Mouse (Mus musculus) thymus, postnatal 36 days (tissue): Measurements from ENCODE around the gene Psip1.
"Not testable (repeated sequence)": the region's sequence is repeated elsewhere in the genome, so short reads cannot be mapped to it uniquely, and the experiment has no call there.

Experiments
- DNase-seq, 2 experiments: peaks; one replicate each; pipeline ENCODE4 v3.0.0; 2022; ENCODE audit warnings: mixed read lengths in 2 of 2

The Psip1 gene

GRCm38 (mm10) chr4:83486117-83486901, at the start of gene Psip1:
Psip1 (minus strand) TSS chr4:83486459.
- DNase-seq: peak; percentile 93

- no peak for DNase-seq
Measured at GRCm38 (mm10) chr4:83534024-83534423, 47.8 kb upstream of the Psip1 start.

GRCm38 (mm10) chr4:83533168-83533911, 47.1 kb upstream of the Psip1 start:
- no peak for DNase-seq

DNA sequence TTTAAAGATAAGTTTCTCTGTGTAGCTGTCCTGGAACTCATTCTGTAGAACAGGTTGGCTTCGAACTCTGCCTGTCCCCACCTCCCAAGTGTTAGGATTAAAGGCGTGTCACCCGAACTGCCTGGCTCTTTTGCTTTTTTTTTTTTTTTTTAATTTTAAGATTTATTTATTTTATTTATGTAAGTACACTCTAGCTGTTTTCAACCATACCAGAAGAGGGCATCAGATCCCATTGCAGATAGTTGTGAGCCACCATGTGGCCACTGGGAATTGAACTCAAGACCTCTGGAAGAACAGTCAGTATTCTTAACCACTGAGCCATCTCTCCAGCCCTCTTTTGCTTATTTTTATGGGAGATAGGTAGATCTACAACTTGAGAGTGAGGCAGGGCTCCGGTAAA, 43.8 kb upstream of the Psip1 start:
- not testable (repeated sequence) for DNase-seq

DNA sequence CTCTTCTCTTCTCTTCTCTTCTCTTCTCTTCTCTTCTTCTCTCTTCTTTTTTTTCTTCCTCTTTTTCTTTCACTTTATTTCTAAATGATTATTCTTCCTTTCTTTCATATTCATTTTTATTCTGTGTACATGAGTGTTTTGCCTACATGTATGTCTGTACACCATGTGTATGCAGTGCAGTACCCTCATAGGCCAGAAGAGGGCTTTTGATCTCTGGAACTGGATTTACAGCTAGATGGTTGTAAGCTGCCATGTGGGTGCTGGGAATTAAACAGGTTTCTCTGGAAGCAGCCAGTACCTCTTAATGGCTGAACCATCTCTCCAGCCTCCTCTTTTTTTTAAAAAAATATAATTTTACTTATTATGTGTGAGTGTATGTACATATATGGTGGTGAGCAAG, 41.7 kb upstream of the Psip1 start:
- peak; percentile 39 to 54 for DNase-seq

DNA sequence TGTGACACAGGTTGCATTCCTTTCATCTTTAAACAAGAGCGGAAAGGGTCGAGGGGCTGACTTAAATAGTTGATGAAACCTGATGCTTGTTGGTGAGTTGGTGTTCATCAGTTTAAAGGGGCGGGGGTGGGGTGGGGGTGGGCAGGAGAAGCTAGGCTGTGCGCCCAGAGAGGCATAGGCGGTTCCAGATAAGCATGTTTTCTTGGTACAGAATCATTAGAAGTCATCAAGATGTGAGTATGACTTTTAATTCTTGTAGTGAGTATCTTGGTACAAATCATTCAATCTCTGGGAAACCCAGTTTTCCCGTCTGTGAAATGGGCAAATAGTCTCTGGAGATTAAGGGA, 40.7 kb upstream of the Psip1 start:
- DNase-seq: no peak

DNA sequence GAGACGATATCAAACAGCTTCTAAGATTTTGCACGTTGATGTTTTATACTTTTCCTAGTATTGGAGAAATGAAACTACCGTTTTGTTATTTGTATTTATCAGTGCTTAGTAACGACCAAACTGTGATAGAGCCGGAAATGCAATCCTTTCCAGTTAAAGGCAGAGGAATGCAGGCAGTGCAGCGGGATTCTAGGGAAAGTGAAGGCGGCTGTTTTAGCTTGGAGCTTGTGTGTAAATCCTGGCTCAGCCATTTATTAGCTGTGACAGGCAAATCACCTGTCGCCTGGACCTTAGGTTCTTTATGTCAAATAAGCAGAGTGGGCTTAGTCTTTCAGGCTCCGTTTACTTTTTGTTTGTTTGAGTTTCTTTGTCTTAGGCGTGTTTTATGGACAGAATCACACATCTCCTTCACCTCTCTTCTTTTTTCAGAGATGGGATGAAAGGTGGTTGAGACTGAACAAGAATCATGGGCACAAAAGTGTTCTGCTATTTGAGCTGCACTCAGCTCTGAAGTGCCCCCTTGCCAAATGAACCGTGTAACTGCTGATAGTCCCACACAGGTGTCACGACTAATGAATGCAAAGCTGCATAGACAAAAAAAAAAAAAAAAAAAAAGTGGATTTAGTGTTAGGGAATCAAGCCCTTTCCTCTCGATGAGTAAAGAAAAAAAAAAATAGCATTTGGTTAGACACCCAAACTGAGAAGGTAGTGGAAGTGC, 40.2 kb upstream of the Psip1 start:
- DNase-seq: no peak

DNA sequence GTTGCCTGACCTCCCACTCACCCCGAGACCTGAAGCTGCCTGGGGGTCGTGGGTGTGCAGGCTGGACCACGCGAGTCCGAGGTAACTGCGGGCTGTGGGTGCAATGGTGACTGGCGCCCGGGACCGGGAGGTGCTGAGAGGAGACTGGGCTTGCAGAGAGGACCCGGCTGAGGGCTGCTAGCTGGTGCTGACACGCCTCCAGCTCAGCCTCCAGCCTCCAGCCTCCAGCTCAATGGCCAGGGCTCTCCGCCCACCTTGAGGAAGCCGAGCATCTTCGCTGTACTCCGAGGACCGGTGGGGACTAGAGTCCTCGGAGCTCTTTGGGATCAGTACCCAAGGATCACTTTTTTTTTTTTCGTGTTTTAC, 39.4 kb upstream of the Psip1 start:
- DNase-seq: no peak

- peak; percentile 95 to 97 for DNase-seq
Measured at GRCm38 (mm10) chr4:83524843-83525689, 38.8 kb upstream of the Psip1 start, which contains the start of gene Ccdc171. Ccdc171 (plus strand) TSS chr4:83525545.

DNA sequence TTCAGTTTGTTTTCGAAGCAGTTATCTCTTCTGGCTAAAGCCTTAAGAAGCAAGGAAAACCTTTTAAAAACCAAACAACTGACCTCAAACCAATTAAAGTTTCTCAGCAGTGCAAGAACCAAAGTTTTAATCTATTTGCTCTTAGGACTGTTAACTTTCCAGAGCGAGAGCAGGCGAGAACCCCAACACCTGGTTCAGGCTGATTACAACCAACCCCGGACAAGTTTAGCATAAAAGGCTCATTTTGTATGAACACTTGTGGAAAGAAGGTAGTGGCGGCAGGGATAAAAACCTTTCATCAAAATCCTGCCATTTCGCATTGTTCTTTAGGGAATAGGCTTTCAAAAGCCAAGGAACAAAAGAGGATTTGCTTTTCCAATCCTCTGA, 38.2 kb upstream of the Psip1 start:
- DNase-seq: no peak

GRCm38 (mm10) chr4:83522066-83522465, 35.8 kb upstream of the Psip1 start:
- no peak for DNase-seq

DNA sequence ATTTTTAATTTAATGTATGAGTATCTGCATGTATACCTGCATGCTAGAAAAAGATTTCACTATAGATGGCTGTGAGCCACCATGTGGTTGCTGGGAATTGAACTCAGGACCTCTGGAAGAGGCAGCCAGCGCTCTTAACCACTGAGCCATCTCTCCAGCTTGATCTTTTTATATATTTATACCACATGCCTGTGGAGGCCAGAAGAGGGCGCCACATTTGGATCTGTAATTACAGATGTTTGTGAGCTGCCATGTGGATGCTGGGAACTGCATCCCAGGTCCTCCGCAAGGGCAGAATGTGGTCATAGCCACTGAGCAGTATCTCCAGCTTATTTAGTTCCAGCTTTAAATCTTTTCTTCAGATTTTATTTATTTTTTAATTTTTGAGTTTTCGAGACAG, 34.0 kb upstream of the Psip1 start:
- DNase-seq: no peak

DNA sequence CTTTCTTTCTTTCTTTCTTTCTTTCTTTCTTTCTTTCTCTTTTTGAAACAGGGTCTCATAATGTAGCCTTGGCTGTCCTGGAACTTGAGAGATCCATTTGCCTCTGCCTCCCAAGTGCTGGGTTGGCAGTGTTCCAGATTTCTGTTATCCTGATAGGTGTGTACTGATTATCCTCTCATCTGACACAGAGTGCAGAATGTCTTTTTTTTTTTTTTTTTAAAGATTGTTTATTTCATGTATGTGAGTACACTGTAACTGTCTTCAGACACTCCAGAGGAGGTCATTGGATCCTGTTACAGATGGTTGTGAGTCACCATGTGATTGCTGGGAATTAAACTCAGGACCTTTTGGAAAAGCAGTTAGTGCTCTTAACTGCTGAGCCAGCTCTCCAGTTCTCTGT, 33.5 kb upstream of the Psip1 start:
- DNase-seq: no peak

- no peak for DNase-seq
Measured at GRCm38 (mm10) chr4:83519148-83519547, 32.9 kb upstream of the Psip1 start.

- DNase-seq: not testable (repeated sequence)
Measured at GRCm38 (mm10) chr4:83516144-83516543, 29.9 kb upstream of the Psip1 start.

DNA sequence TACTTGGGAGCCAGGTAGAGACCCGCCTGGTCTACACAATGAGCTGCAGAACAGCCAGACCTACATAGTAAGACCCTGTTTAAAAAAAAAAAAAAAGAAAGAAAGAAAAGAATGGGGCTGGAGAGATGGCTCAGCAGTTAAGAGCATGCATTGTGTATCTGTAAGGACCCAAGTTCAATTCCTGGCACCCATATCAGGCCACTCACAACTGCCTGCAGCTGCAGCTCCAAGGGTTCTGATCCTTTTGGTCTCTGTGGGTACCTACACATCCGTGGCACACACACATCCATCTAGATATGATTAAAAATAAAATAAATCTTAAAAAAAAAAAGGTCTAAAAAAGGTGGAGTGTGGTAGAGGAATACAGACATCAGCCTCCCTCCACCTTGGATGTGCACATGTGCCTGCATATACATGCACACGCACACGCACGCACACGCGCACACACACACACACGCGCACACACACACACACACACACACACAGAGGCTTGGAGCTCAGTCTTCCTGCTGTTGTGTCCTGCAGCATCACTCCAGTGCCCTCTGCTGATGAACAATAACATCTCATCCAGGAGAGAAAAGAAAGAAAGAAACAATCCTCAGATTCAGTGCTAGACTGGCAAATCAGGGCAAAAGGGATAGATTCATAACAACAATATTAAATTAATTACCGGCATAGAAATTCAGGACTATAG, 28.9 kb upstream of the Psip1 start:
- DNase-seq: peak in 1 of 2 experiments; percentile 10

- no peak for DNase-seq
Measured at GRCm38 (mm10) chr4:83514183-83514582, 27.9 kb upstream of the Psip1 start.

GRCm38 (mm10) chr4:83512644-83513043, 26.4 kb upstream of the Psip1 start:
- no peak for DNase-seq

GRCm38 (mm10) chr4:83512217-83512616, 26.0 kb upstream of the Psip1 start:
- no peak for DNase-seq

DNA sequence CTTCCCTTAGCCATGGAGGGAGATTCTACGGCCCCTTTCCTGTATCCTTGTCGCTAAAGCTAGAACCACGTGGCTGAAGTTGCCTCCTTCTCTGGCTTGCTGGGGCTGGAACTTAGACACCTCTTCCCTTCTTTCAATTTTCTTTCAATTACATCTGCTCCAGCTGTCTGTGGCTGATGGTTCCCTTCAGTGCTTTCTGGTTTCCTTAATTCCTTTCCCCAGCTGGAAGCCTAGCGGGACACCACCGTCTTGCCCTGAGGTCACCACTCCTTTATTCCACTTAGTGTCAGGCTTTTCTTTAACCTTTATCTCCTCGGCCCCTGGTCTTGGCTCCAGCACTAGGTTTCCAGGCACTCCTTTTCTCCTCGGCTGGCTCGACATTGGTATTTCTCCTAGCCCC, 24.8 kb upstream of the Psip1 start:
- no peak for DNase-seq

- no peak for DNase-seq
Measured at GRCm38 (mm10) chr4:83509600-83509999, 23.3 kb upstream of the Psip1 start.

DNA sequence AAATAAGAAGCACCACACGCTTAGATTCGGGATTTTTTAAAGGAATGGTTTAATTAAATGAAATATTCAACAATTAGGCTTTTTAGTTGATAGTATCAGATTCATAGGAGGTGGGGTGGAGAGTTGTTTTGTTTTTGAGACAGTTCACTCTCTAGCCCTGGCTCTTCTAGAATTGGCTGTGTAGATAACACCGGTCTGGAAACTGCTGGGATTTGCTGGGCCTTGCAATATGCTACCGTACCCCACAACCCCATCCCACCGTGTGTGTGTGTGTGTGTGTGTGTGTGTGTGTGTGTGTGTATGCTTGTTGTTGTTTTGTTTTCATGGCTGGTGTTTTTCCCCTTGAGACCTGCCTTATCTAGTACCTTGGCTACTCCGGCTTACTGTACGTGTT, 14.8 kb upstream of the Psip1 start:
- DNase-seq: no peak
